Mouse (Mus musculus): Measurements from ENCODE around the gene Als2cr12. TPM values are rescaled to one million over a fixed set of nuclear protein-coding genes. Genes with fewer than 3 reads are reported as not detected.
"Not testable (repeated sequence)": the region's sequence is repeated elsewhere in the genome, so short reads cannot be mapped to it uniquely, and the experiment has no call there.

Als2cr12 gene
- total RNA-seq, 2 experiments from 2014 or later: not detected

DNA sequence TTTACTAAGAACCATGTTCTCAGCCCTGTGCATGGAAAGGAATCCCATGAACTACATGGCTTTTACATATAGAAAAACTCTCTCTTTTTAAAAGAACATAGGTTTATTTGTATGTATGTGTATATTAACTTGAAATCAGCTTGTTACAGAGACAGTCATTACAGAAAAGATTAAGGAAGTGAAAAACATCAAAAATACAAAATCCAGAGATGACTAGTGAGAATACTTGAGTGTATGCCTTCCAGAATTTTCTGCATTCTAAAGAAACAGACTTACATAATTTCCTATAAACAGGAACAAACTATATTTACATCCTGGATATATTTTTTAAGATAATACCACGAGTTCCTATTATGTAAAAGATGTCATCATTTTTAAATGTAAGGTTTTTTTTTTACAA is 2.1 kb downstream of the Als2cr12 start:
- DNase-seq: no peak
- intact Hi-C loops (cut with DNase I): no loop called here

- intact Hi-C loops (cut with DNase I); DNase-seq: not testable (repeated sequence)
Observed at GRCm38 (mm10) chr1:58691718-58692117, 4.1 kb downstream of the Als2cr12 start.

DNA sequence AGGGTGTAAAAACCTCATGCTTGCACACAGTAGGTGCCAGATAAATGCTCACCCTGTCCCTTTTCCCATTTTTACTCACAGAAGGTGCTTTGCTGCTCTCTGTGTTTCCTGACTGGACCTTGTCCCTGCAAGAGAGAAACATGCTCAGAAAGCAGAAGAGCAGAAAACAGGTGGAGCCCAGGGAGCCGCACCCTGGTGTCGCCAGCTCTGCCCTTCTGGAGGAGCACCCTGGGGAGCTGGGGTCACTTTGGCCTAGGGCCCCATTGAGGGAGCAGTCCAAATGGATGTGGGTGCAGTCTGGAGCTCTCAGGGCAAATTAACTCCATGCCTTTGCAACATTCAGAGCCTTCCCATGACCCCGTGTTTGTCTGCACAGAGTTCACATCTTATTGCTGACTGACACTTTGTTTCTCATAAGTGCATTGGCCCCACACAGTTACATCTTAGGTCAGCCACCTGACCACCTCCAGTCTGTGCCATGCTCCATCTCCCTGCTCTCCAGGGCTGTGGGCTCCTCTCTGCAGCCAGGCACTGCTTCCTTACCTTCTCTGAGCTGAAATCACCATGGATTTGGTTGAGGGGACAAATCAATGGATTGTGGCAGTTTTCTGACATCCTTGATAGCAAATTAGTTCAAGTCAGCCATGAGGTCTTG is 4.8 kb downstream of the Als2cr12 start:
- intact Hi-C loops (cut with DNase I); DNase-seq: not testable (repeated sequence)

GRCm38 (mm10) chr1:58690006-58690744 is 5.6 kb downstream of the Als2cr12 start:
- intact Hi-C loops (cut with DNase I): no loop called here
- no peak for DNase-seq

- no peak for DNase-seq
- intact Hi-C loops (cut with DNase I): no loop called here
Observed at GRCm38 (mm10) chr1:58689426-58689825, 6.4 kb downstream of the Als2cr12 start.

- DNase-seq; intact Hi-C loops (cut with DNase I): not testable (repeated sequence)
Observed at GRCm38 (mm10) chr1:58678412-58678811, 17.4 kb downstream of the Als2cr12 start.

- intact Hi-C loops (cut with DNase I): loop anchor here (2.0 kb wide), 1 partner anchor 113 kb away; no protein-coding TSS in a partner anchor
Observed at GRCm38 (mm10) chr1:58677575-58677974, 18.2 kb downstream of the Als2cr12 start.

DNA sequence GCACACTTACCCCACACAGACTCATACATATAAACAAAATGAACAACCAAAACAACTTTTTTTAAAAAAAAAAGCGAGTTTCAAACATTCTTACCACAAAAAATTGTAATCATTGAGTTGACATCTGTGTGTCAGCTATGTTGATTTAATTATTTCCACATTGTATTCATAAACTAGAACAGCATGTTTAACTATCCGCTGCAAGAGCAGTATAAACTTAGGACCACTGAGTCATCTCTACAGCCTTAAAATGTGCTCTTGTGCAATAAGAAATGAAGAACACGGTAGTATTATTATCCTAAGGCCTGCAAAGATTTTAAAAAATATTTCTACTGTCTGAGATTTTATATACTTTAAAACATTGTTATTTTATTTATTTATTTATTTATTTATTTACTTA is 20.8 kb downstream of the Als2cr12 start:
- intact Hi-C loops (cut with DNase I): no loop called here
- DNase-seq: no peak

More at GRCm38 (mm10) chr1:58677575-58677974, 18.2 kb downstream of the Als2cr12 start:
- peak; percentile 20 to 57 for DNase-seq

GRCm38 (mm10) chr1:58672116-58672515 is 23.7 kb downstream of the Als2cr12 start:
- no peak for DNase-seq
- intact Hi-C loops (cut with DNase I): no loop called here

- intact Hi-C loops (cut with DNase I); DNase-seq: not testable (repeated sequence)
Observed at GRCm38 (mm10) chr1:58669635-58670034, 26.2 kb downstream of the Als2cr12 start.

DNA sequence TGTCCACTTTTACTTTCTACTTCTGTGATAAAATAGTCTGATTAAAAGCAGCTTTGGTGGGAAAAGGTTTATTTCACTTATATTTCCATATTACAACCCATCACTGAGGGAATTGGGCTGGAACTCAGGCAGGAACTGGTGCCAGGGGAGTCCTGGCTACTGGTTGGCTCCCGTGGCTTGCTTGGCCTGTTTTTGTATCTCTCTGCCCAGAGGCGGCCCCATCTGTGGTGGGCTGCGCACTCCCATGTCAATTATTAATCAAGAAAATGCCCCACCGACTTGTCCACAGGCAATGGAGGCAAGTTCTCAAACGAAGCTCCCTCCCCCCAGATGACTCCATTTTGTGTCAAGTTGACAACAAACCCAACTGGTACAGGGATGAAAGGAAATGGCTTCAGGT is 27.6 kb downstream of the Als2cr12 start:
- DNase-seq: no peak

DNA sequence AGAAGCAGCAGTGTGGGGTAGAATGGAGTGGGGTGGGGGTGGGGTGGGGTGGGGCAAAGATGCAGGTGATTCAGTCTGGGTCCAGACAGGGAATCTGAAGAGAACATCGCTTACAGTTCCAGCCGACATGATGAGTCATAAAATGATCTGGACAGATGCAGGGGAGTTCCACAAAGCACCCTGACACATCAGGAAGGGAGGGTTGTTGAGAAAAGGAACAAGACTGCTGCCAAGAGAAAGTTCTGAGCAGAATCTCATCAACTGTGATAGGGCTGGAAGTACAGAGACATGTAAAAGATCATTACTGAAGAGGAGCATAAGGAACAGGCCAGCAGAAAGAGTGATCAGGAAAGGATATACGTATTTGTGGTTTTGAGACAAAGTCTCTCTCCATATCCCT is 32.4 kb downstream of the Als2cr12 start:
- intact Hi-C loops (cut with DNase I); DNase-seq: not testable (repeated sequence)

More for the DNA sequence above, 27.6 kb downstream of the Als2cr12 start:
- intact Hi-C loops (cut with DNase I): no loop called here

- intact Hi-C loops (cut with DNase I); DNase-seq: not testable (repeated sequence)
Observed at GRCm38 (mm10) chr1:58662671-58663070, 33.1 kb downstream of the Als2cr12 start.

DNA sequence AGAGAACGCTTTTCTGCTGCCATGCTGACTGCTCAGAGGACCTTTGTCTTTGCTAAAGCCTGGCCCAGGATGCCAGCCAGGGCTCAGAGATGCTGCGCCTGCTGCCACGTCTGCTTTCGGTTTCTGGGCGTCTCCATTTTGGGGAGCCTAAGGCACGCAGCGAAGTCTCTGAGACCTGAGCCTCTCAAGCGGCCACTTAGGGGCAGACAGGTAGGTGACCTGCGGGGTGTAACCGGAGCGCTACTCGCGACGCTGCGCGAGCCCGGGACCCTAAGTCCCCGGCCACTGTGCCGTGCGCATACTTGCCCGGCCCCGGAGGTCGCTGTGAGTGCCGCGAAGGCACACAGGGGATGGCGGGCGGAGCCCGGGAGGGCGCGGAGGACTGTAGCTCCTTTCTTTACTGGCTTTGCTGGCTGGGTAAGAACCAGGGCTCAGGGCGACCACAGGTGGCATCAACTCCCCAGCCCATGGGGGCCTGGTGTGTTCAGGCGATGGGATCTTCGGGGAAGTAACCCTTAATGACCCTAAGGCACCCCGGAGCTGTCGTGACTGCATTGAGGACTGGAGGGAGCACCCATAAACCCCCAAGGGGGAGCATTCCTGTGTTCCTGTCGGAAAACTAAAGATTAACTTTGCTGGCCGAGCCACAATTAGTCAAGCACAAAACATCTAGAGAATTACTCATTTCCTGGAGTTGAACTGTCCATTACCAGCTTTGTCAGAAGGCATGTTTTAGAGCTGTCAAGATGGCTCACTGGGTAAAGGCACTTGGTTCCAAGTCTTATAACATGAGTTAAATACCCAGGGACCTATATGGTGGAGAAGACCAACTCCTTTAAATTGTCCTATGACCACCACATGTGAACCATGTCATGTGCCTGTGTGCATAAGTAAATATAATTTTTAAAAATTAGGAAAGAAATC is 43.0 kb downstream of the Als2cr12 start:
- DNase-seq: peak; percentile 65 to 74
- intact Hi-C loops (cut with DNase I): loop anchor here (2.0 kb wide), 1 partner anchor 58 kb away; the partner anchor contains the start of gene Cflar

DNA sequence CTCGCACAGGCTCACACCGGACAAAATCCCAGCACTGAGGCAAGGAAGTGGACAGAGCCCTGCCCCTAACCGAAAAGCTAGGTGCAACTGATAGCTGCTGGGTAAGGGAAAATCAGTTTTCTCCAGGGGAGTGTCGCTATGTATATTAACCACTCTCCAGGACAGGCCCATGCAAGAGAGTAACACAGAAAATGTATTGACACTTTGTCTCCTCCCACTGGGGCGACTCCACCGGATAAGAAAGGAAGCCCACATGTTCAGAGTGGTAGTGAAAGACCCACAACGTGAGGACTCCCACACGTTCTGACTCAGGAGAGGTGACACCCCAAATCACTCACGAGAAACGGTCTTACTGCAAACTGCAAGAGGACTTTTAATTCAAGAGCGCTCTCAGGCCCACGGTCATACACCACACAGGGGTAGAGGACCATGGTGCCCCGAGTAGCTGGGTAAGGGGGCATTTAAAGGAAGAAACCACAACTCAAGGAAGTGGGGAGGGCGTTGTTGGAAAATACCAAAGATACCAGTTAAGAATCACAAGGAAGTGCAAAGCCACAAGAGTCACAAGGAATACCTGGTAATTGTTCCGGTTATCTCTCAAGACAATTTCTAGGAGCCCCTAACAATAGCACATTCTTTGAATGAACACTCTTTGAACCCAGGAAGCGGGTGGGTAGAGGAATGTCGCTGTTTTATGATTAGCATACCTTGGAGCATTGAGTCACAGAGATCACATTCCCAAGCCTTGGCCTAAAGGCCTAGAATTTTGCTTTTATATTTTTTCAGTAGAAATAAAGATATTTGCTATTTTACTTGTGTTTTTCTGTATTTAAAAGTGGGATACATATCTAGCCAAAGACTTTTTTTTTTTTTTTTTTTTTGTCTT is 44.0 kb downstream of the Als2cr12 start:
- DNase-seq: not testable (repeated sequence)
- intact Hi-C loops (cut with DNase I): loop anchor here (2.0 kb wide), 1 partner anchor 59 kb away; the partner anchor contains the start of gene Cflar

GRCm38 (mm10) chr1:58628847-58629246 is 66.9 kb downstream of the Als2cr12 start:
- intact Hi-C loops (cut with DNase I); DNase-seq: not testable (repeated sequence)

GRCm38 (mm10) chr1:58621996-58622748 is 73.6 kb downstream of the Als2cr12 start:
- DNase-seq: peak; percentile 13 to 24
- intact Hi-C loops (cut with DNase I): no loop called here

DNA sequence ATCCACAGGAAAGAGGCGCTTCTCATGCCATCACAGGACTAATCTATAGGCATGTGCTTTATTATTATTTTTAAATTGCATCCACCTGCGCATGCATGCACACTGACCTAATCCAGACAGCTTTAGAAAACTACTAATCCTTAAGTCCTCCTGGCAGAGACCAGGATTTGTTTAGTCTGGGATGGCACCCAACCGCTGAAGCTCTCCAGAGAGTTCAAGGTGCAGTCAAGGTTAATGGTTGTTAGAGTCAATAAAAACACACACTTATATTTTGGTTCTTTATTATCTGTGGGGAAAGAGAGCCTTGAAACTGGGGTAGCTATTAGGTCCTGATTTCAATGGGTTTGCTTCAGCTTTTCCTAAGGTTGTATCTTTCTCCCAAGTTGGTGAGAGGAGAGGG is 74.5 kb downstream of the Als2cr12 start:
- peak in 1 of 2 experiments; percentile 29 for DNase-seq
- intact Hi-C loops (cut with DNase I): no loop called here

DNA sequence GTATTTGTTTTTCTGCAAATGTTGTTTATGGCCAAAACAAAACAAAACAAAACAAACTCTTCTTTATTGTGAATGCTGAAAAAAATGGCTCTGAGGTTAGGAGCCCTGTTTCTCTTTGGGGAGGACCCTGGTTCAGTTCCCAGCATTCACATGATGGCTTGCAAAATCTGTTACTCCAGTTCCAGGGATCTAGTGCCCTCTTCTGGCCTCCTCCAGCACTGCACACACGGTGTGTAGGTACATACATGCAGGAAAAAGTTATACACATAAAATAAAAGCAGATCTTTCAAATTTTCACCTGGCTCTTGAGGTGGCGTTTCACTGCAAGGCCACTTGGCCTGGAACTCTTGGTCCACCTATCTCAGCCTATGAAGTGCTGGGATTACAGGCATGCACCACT is 77.0 kb downstream of the Als2cr12 start:
- no peak for DNase-seq
- intact Hi-C loops (cut with DNase I): no loop called here

Data from heart, postnatal 14 days (tissue).